Mouse (Mus musculus): Measurements from ENCODE around the gene Tent5b.

The Tent5b gene

DNA sequence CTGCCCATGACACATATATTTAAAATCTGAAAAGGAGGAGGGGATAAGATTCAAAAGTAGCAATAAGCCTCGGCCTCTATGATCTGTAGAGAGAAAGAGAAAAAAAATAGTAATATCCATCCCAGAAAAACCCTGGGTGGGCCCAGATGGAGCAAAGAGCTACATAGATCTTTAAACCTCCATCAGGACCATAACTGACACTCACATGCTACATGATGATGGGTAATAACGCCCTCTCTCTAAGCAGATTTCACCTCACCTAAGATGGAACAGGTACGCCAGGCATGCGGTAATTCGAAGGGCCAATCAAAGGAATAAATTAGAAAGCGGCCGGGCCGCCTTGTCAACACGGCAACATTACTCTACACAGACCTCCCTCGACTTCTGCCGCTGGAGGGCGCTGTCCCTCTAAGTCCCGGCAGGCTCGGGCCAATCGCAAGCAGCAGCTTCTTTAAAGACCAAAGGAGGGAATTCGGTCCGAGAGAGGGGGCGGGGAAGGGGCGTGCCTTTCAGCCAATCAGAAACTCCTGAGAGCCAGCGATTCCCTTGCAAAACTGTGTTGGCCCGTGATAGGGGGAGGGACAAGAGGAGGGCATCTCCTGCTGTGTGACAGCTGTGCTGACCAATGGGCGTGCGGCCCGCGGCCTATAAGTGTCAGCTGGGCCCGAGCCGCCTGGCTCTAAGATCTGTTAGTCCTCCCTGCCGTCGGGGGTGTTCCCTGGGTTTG lies at the start of gene Tent5b:
TSS of gene Tent5b (plus strand) at position 675 of the 727 bp plus-strand sequence.
- peak; percentile 97 for DNase-seq

DNA sequence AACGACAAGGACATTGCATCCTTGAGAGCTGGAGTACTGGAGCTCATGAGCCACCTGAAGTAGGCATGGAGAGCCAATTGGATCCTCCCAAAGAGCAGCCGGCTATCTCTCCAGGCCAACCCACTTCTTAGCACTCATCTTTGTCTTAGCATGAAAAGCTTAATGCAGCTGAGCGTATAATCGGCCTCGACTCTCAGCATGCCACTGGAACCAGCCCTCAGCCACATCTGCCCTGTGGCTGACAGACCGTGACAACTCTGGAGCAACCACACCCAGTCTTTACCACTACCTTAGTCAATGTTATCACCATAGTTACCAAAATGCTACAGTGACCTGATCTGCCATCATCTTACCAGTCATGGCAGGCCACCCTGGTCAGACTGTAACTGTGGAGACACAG lies 48.4 kb upstream of the Tent5b start:
- DNase-seq, result no peak

DNA sequence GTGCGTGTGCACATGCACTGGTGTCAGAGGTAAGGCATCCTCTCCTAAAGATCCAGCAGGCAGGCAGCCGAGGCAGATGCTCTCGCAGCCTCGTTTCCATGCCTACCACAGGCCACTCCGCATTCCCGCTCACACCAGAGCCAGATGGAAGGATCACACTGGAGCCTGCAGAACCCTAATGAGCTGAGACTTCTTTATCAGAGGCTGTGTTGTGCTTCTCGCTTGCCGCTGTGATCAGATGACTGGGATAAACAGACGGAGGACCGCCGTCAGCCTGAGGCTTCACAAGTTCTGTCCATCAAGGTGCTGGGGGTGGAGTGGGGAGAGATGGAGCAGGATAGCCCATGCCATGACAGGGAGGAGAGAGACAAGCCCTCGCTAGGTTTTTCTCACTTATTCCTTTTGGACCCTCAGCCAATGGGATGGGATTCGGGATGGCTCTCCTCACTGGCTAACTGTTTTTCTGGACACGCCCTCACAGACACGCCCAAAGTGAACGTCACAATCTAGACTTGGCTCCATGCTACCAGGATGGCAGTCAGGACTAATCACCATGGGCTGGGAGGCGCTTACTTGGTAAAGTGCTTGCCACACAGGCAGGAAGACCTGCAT lies 47.3 kb upstream of the Tent5b start:
- DNase-seq, result peak; percentile 67

DNA sequence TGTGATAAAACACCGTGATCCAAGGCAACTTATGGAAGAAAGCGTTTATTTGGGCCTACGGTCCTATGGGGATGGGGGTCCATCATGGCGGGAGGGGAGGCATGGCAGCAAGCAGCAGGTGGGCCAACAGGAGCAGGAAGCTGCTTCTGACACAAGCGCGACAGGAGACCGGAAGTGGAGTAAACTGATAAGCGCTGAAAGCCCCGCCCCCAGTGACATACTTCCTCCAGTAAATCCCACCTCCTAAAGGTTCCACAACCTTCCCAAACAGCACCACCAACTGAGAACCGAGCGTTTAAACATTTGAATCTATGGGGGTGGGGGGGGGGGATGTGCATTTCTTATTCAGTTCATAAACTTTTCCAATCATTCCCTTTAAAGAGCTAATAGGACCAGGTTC lies 44.0 kb upstream of the Tent5b start:
- no peak for DNase-seq

DNA sequence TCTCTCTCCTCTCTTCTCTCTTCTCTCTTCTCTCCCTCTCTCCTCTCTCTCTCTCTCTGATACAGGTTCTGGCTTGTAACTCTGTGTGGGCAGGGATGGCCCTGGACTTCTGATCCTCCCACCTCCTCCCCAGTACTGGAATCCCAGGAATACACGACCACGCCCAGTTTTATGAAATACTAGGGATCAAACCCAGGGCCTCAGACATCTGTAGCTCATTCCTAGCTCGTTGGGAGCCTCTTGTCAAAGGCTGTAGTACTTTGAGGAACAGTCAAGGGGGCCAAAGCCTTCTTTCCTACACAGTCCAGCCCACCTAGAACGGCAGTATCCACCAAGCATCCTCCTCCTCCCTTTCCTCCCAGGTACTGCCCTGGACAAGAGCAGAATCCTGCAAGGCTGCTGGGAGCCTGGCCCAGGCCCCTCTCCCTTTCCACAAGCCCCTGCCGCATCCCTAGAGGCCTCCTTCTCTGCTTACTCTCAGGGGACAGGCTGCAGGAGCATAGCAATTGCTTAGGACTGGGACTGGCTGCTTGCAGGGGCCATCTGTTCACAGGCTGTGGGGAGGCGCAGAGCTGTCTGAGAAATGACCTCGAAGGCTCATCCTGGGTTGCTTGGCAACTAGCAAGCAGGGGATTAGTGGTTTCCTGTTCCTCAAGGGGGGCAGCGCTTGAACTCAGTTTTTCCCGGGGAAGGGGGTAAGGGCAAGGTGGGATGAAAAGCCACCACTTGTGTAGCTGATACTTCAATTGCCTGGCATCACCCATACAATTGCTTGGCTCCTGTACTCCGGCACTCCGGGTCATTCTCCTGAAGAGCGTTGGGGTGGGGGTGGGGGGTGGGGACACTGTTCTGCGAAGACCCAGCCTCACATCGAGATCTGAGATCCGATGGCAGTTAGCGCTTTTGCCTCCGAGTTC lies 40.2 kb upstream of the Tent5b start:
- DNase-seq, result peak; percentile 90

DNA sequence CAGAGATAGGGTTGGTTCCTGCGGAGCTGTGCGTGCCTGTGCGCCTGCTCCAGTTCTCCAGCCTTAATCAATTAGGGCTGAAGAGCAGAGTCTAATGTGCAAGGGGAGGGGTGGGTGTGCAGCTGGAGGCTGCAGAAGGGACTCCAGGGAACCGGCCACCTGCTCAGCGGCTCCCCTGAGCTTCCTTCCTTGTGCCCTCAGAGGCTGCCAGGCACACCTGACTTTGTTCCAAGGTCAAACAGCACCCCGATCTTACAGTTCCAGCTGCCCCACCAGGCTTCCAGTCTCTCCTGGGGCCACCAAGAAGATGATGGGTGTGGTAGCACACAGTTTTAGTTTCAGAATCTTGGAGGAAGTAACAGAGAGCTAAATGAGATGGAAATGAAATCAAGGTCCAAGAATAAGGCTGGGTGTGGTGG lies 39.5 kb upstream of the Tent5b start:
- peak; percentile 80 for DNase-seq

DNA sequence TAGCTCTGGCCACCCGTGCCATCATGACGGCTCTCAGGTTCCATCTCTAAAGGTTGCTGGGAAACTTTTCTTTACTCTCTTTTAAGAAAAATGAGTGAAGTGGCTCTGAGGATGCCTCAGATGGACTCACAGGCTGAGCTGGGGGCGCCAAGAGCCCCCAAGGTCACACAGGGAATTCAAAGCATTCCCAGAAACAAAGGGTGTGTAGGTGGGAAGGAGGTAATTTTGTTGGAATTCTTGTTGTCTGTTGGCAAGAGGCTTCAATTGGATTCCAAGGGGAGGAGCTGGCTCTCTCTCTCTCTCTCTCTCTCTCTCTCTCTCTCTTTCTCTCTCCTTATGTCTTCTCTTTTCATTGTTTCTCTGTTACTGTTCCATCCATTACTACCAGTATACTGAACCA lies 37.7 kb upstream of the Tent5b start:
- no peak for DNase-seq

DNA sequence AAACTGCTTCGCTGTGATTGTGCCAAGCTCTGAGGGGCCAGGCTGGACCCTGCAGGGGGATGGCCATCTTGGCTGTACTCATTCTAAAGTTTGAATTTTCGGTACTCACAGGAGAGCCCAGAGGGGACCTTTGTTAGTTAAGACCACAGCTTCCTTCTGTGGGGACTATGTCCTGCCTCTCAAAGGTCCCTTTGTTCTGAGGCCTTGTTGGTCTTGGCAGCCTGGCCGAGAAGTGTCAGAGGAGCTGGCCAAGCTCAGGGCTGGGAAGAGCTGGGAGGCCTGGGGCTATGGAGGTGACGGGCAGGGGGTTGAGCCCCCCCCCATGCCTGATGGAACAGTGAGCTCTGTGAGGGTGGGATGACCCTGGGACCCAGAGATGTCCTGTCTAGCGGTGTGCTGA lies 36.8 kb upstream of the Tent5b start:
- no peak for DNase-seq

DNA sequence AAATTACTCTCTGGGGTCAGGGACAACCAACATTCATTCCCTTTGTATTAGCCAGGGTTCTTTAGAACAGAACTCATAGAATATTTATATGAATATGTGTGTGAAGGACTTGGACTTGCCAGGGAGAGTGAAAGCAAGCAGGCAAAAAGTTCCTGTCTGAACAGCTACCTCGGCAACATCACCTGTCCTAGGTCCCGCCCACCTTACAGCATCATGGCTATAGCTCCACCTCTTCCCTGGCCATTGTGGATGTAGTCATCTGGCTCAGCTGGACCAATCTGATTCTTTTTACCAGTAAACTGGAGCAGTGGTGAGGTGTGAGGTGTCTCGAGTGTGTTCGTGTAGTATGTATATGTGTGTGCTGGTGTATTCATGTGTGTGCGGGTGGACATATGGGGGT lies 34.2 kb upstream of the Tent5b start:
- DNase-seq, result no peak

DNA sequence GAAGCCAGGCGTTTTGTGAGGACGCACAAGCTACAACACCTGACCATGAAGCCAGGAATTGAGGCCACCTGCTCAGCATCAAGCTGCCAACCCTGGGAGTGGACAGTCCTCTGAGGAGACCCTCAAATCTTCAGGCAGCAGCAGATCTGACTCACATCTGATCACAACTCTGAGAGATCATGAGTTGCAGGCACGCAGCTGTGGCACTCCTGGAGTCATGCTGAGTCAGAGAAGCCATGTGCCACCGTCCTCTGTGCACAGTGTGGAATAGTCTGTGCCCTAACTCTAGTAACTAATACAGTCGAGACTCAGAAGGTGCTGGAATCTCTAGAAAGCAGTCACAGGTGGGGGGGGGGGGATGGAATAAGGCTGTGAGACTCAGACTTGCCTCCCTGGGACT lies 32.6 kb upstream of the Tent5b start:
- DNase-seq, result no peak

DNA sequence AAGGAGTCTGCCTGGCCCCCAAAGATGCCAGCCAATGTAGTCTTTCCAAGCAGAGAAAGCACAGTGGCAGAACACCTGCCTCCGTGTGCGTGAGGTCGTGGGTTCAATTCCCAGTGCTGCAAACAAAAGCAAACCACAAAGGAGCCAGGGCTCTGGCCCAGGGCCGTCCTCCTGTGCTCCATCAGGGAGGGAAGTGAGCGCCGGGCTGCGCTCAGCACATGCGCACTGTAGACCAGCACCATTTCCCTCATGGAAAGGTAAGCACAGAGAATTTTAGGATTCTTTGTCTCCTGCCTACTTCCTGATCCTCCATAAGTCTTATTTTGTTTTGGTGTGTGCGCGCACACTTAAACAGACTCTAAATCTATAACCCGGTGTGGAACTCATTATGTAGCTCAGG lies 32.0 kb upstream of the Tent5b start:
- no peak for DNase-seq

DNA sequence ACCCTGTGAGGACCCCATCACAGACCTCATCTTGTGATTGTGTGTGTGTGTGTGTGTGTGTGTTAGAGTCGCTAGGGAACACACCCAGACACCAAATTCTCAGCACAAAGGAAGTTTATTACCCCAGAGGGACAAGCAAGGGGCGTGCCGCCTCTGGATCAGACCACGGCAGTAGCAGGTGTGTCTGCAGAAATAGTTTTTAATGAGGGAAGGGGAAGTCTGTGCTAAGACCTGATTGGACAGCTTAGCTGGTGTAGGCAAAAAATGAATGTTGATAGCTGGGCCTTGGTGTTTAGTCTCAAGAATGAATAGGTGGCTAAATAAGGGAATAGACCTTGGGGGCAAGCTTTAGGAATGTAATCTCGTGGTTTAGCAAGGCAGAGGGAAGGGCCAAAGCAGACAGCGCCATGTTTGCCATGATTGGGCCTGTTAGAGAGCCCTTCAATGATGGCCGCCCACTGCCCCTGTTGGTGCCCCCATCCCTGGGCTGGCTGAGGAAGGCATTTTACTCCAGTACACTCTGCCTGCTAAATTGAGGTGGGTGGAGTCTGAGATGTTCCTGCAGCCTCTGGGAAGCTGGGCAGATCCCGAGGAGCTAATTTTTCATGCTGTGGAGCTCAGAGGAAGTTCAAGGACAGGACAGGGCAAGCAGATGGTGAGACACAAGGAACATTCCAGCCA lies 31.1 kb upstream of the Tent5b start:
- DNase-seq, result no peak

DNA sequence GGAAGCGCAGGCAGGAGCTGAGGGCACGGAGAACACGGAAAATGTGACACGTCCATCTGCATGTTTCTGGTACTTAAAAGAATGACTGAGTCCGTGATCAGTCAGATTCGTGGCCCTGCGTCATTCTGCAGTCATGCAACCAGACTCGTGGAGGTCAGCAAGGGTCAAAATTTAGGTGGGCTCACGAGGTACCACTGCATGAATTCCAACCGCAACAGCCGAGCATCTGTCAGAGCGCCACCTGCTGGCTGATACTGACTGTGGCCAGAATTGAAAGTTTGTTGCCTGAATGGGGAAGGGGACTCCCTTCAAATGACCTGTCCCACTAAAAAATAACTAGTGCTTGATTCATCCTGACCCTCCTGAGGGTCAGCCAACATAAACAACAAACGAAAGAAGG lies 30.2 kb upstream of the Tent5b start:
- DNase-seq, result peak; percentile 84

DNA sequence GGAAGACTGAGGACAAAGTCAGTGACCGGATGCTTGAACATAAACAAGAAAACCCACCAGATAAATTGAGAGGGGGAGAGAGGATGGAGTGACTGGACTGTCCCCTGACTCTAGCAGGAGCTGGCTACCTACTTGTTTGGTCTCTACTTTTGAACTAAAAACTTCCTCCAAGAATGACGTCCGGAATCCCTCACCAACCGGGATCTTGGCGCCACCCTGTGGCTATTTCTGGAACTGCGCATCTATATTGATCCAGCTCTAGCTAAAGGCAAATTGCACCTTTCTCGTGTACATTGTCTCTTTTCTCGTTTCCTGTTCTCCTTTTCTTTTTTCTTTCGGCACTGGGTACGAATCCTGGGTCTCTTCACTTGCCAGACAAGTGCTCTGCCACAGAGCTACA lies 28.4 kb upstream of the Tent5b start:
- DNase-seq, result peak; percentile 84

DNA sequence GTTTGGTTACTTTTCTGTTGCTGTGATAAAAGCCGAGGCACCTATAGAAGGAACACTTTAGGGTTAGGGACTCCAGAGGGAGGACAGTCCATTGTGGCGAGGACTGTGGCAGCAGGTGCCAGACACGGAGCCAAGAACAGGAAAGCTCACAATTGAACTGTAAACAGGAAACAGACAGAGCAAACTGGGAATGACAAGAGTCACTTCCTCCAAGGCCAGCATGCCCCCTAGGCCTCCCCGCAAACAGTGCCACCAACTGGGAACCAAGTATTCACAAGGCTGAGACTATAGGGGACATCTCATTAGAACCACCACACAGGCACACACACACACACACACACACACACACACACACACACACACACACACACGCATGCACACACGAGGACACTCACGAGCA lies 27.5 kb upstream of the Tent5b start:
- DNase-seq, result no peak

DNA sequence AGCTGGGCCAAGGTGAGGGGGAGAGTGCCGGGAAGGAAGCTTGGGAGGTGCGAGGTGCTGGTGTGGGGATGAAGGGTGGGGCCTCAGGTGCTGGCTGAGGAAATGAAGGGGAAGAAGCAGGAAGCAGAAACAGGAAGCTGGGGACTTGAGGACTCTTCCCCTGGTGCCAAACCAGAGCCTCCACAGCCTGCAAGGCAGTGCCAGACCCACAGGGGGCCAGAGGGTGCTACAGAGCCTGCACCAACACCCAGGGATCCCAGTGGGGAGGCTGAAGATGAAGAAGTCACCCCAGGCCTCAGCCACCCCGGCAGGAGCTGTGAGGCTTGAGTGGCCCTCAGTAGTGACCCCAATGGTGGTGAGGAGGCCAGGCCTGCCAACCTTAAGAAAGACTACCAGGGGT lies 21.9 kb upstream of the Tent5b start:
- no peak for DNase-seq

DNA sequence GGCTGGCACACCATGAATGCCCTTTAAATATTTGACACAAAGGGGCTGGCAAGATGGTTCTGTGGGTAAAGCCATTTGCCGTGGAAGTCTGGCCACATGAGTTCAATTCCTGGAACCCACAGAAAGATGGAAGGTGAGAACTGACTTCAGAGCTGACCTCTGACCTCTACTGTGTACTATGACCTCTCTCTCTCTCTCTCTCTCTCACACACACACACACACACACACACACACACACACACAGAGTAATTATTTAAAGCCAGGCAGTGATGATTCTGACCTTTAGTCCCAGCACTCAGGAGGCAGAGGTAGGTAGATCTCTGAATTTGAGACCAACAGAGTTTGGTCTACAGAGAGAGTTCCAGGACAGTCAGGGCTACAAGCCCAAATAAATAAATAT lies 19.9 kb upstream of the Tent5b start:
- no peak for DNase-seq

DNA sequence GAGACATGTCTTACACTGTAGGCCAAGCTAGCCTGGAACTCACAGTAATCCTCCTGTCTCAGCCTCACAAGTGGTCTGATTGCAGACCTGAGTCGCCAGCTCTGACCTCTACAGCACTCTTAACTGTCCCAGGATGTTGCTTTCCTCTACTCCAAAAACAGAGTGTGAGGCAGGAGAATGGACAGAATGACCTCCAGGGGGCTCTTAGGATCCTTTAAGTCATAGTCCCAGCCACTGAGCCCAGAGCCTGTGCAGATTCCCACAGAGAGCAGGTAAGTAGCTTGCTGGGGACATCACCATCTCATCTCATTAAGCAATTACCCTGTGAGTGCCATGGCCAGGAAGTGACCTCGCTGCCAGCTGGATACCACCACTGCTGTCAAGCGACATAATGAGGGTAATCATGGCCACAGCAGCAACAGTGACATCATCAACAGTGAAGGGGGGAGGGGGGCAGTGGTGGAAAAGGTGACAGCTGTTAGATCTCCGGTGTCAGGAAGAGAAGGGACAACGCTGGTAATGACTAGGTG lies 19.1 kb upstream of the Tent5b start:
- DNase-seq, result no peak

DNA sequence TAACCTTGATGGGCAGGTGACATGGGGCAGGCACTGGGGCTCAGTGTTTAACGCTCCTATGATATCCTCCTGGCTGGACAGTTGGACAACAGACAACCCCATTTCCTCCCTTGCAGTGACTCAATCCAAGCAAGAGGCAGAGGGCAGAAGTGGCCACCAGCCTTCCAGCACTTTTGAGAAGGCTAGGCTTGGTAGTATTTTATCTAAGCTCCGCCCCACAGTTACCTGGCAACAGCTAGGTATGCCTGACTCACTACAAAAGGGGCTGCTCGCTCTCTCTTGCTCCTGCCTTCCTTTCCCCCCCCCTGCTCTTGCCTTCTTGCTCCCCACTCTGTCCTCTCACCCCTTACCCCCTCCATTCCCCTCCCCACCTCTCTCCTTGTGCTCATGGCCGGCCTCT lies 18.6 kb upstream of the Tent5b start:
- DNase-seq, result no peak

DNA sequence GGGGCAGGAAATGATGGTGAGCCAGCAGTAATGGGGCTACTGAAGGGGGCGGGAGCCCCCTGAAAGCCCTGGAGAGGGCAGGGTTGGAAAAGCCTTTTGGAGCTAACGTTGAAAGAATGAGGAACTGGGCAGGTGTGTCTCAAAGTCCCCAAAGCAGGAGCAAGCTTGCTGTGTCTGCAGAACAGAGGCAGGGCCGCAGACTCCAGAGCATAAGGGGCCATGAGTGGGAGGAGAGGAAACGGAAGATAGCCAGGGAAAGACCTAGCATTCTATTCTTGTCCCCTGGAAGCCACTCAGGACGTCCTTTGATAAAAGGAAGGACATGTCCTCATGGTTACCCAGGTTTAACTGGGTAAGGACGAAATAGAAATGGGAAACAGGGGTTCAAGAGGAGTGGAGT lies 16.7 kb upstream of the Tent5b start:
- DNase-seq, result no peak

DNA sequence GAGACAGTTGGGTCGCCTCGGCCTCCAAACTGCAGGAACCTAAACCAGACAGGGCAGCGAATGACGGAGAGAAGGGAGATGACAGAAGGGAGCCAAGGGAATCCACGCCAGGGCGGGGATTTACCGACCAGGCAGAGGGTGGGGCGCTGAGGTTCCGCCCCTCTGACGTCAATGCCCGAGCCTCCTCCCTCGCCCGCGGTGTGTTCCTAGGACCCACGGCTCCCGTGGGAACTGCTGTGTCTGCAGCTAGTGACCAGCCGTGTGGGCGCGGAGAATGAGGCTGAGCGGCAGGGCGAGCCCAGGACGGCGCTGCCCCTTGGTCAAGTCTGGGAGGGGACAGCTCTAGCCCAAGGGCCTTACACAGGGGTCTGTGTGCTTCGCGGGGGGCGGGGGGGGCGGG lies 11.9 kb upstream of the Tent5b start:
- DNase-seq, result peak; percentile 85

DNA sequence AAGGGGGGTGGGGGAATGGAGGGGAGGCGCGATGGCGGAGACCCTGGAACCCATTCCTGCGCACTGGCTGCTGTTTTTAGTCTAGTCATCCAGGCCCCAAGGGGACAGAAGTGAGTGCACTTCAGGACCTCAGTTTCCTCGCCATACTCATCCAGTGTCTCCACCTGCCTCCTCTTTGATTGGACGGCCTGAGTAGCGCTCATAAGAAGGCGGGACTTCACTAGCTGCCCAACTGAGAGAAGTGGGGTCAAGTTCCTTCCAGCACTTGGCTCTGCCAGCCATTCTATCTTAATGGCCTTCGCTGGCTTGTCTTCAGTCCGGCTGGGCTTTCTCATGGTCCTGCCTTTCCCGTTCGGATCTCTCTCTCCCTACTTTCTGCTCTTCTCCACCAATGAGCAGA lies 10.8 kb upstream of the Tent5b start:
- DNase-seq, result peak; percentile 46
